Mouse (Mus musculus): ENCODE results near the gene Zfp598.
"Not testable (repeated sequence)": the region's sequence is repeated elsewhere in the genome, so short reads cannot be mapped to it uniquely, and the experiment has no call there.

Zfp598 gene

DNA sequence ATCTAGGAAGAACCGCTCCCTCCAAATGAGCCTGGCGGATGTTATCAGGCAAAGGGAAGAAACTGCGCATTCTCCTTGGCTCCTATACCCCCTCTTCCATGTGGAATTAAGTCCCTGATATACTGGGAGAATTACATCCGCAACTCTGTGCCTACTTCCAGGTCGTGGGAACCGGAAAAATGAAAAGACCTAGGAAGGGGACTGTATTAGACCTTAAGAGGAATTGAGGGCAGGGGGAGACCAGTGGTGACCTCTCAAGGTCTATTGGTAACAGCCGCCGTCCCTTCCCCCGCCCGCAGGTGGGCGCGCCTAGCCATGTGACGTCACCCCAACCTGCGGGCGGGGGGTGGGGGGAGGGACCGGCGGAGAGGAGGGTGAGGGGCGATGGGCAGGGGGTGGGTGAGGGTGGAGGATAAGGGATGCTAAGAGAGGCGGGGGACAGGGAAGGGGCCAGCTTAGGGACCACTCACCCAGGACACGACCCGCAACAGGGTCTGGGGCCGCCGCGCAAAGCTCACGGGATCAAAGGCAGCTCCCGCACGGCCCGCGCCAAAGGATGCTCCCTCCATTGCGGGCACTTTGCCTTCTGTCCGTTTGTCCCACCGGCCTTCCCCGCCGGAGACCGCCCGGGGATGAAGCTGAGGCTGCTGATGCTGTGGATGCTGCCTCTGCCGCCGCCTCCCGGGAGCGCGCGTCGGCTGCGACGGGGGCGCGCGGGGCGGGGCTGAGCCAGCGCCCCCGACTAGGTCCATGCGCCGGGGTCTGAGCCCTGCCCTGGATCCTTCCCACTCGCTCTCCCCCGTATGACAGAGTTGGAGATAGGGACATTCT, 20.0 kb downstream of the Zfp598 start, which contains the start of gene Syngr3:
Gene Syngr3, minus strand, starts transcription at position 705 of the 831 bp plus-strand sequence.
- DNase-seq: peak in 1 of 2 experiments; percentile 26

DNA sequence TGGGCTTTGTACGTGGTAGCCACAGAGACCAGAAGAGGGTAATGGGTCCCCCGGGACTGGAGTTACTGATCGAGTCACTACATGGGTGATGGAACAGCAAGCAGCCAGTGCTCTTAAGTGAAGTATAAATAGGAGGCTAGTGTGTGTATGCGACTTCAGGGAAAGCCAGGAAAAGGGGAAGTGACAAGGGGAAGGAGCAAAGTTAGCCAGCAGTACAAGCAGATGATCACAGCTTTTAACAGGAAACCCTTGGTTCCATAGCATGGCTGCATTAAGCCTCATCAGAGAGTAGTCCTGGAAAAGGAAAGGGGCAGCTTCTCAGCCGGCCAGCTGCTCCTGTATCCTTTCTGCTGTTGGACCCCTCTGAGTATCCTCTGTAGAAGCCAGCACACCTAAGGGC, 22.9 kb downstream of the Zfp598 start:
- no peak for DNase-seq

DNA sequence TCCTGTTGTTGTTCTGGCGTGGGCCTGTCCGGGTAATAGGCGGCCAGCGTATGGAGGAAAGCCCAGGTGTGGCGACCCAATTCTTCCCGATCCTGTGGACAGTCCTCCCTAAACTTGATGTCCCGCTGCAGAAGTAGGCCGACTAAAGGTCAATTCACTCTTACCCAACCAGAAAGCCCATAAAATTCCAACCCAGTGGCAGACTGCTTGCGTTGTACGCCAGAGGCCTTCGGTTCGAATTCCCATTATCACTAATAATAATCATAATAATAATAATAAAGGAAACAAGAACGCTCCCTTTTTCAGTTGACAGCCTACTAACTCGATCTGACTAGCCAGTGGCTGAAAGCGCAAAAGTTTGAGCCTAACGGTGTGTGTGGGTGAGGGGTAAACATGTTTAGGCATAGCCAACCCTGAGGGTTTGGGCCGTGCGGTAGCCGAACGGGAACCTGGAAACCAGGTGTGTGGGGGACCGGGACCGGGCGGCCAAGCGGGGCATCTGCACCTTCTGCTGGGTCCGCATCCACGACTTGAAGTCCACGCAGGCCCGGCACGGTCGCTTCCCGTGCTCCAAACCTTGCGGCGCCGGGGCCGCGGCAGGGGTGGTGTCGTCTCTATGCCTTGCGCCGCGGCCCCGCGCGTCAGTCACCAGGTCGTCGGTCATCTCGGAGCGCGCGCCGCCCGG, 26.0 kb downstream of the Zfp598 start:
- DNase-seq: no peak

DNA sequence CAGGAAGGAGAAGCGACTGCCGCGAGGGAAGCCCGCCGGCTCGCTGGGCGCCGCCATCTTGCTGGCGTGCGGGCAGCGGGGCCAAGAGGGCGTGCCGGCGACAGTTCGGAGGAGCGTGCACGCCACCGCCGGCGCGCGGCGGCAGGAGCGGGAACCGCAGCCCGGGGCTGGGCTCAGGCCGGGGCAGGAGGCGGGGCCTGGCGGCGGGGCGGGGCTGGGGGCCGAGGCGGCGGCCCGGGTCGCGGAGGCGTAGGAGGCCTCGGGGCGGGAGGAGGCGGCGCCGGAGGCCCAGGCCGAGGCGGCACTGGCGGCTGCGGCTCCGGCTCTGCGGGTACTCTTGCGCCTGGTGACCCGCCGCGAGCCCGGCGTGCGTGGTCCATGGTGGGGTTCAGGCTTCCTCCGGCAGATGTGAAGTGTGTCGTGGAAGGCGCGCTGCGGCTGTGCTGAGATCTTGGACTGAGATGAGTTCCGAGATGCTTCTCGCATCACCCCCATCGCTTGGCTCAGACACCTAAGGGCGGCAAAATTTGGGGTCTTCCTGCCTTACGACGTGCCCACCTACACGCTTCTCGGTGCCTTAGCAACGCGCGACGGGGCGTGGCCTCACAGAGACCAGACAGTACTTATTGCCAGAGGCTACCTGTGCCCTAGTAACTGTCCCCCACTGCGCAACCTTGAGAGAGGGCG, 26.7 kb downstream of the Zfp598 start, which contains the start of the genes Gfer and Noxo1:
Gene Gfer, minus strand, starts transcription at position 146 of the 687 bp plus-strand sequence.
Gene Noxo1, plus strand, starts transcription at position 224 of the 687 bp plus-strand sequence.
- peak; percentile 76 to 80 for DNase-seq

DNA sequence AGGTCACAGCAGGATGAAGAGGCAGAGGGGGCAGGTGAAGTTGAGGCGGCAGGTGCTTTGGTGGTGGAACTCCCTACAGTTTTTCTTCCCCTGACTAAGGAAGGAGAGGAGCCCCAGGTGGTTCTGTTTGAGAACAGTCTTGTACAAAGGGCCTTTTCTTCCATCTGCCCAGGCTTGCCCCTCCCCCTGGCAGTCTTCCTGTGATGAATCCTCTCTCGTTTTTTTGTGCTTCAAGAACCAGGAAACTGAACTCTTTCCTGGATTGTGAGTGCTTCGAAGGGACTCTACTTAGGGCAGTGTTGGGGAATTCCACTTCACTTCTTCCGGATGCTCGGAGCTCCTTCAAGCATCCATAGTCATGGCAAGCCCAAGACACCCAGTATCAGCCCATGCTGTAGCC, 28.5 kb downstream of the Zfp598 start:
- no peak for DNase-seq

DNA sequence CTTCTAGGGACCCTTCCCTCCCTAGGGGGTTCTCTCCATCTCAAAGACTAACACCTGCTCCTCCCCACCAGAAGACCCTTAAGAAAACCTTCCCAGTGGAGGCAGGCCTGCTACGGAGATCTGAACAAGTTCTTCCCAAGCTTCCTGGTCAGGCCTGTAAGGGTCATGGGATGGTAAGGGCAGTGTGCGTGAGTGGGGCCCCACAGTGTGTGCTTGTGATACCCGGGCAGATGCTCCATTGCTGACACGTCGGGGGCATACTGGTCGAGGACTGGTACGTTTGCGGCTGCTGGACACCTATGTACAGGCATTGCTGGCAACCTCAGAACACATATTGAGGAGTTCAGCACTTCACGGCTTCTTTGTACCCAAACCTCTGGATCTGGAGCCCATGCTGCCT, 29.2 kb downstream of the Zfp598 start:
- no peak for DNase-seq

DNA sequence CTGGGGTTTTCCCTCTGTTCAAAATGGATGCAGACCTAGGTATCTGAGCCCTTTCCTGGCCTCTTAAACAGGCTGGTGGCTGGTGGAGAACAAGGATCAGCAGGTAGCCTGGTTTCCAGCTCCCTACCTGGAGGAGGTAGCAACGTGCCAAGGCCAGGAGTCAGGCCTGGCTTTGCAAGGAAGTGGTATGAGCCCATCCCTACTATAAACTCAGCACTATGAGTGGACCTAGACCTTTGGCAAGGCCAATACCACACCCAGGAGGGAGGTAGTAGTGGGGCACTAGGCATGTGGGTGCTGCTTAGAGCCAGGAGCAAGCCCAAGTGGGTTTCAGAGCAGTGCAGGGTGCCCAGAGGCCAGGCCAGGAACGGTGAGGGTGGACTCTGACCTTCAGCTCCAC, 30.0 kb downstream of the Zfp598 start:
- no peak for DNase-seq

DNA sequence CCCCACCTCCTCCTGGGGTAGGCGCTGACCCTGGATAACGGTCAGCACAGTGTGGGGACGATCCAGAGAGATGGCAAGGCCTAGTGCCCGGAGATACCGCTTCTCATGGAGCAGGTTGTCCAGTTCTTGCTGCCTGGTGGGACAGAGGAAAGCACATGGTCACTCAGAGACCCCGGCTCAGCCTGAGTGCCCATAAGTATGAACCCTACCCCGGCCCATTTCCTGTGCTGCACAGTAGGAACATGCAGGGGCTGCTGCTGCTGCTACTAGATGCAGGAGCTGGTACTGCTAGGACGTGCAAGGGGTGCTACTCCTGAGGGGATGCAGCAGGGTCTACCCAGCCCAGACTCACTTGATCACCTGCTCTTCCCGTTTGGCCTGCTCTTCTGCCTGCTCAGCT, 31.8 kb downstream of the Zfp598 start:
- DNase-seq: no peak

DNA sequence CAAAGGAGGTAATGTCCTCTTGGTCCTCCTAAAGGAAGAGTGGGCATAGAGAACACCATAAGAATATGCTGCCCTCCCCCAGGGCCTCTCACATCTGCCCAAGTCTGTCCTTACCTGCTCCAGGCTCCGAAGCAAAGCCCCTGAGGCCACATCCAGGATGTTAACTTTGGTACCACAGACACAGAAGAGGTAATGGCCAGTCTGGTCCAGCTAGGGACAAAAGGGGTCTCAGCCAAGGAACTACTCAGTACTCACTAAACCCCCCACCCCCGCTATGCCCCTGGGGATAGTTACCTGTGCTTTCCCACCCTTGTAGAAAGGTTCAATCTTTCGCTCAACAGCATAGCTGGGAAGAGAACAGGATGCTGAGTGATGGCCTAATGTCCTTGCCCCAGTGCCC, 36.3 kb downstream of the Zfp598 start:
- no peak for DNase-seq

DNA sequence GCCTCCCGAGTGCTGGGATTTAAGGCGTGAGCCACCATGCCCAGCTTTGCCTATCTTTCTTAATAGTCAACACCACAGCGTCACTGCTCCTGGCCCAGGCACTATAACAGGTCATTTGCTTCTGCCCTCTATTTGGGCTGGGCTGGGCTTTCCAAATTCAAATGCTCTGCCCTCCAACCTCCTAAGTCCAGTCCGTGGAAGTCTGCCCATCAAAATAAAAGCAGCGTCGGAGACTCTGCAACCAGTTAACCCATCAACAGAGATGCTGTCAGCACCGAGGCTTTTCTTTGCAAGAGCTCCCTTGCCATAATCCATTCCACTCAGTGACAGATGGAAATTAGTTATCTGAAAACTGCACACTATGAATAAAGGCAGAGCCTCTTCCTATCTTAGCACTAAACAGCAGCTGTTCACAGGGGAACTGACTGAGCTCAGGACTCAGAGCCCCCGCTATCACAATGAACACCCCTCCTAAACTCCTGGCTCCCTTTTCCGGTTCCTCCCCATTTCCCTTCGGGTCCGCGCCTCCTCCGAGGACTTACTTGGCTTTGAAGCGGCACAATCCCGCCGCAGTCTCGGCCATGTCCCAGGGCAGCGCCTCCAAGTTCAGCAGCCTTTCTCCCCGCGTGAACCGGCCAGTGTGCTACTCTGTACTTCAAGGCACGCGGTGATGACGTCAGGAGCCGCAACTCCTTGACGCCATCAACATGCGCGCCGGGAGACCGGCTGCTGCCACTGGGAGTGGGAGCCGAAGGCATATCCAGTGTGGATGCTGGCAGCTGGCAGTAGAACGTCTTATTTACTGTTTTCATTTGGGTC, 37.7 kb downstream of the Zfp598 start, which contains the start of gene Tbl3:
Gene Tbl3, minus strand, starts transcription at position 679 of the 819 bp plus-strand sequence.
- peak; percentile 95 for DNase-seq

DNA sequence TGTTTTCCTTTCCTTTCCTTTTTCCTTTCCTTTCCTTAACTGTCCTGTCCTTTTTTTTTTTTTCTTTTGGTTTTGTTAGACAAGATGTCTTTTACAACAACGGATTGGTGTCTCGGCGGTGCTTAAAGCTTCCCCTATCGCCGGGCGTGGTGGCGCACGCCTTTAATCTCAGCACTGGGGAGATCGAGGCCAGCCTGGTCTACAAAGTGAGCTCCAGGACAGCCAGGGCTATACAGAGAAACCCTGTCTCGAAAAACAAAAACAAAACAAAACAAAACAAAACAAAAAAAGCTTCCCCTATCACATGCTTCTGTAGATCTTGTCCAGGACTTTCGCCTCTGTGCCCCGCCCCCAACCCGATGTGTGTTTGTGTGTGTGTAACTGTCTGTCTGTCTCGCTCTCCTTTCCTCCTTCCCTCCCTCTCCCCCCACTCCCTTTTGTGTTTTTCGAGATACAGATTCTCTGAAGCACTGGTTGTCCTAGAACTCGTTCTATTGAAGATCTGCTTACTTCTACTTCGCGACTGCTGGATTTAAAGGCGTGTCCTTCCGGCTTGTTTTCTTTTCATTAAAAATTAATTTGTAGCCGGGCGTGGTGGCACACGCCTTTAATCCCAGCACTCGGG, 38.4 kb downstream of the Zfp598 start:
- DNase-seq: peak in 1 of 2 experiments; percentile 41

DNA sequence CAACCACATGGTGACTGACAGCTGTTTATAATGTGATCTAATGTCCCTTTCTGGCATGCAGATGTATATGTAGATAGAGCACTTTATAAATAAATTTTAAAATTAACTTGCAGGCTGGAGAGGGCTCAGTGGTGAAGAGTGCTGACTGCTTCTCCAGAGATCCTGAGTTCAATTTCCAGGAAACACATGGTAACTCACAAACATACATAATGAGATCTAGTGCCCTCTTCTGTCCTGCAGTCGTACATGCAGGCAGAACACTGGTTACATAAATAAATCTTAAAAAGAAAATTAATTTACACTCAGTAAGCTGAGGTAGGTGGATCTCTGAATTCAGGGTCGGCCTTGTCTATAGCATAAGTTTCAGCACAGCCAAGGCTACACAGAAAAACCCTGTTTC, 39.2 kb downstream of the Zfp598 start:
- no peak for DNase-seq

DNA sequence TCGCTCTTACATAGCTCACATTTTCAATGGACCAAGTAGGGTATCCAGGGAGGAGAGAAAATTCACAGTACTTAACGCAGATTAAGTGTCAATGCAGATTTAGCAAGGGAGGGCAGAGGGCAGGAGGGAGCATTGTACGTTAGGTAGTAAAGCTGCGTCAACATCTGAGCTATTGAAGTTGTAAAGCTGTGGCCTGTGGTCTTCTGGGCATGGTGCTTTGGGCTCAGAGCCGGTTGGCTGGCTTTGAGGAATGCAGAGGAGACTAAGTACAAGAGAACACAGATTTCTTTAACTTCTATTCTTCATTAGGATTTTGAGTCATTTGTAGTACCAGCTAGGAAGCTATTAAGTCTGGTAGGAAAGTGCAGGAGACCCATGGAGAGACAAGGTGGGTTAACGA, 46.1 kb downstream of the Zfp598 start:
- DNase-seq: no peak

DNA sequence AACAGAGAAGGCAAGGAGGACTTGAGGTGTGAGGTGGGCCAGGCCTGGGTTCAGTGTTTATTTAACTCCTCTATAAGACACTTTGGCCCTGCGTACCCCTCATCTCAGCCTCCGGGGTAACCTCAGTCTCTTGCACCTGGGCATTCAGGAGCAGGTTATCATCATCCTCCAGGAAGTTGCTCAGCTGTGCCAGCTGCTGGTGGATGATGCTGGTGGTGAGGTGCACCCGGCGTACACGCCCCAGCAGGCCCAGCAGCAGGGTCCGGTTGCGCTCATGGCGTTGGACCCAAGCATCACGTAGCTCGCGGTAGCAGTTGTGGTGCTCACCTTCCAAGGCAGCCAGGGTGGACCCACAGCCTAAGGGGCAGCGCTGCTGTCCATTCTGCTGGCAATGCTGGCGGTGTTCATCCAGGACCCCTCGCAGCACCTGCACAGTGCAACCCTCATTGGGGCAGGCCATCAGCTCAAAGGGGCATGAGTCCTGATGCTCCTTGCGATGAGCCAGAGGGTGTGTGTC, 46.7 kb downstream of the Zfp598 start:
- no peak for DNase-seq

DNA sequence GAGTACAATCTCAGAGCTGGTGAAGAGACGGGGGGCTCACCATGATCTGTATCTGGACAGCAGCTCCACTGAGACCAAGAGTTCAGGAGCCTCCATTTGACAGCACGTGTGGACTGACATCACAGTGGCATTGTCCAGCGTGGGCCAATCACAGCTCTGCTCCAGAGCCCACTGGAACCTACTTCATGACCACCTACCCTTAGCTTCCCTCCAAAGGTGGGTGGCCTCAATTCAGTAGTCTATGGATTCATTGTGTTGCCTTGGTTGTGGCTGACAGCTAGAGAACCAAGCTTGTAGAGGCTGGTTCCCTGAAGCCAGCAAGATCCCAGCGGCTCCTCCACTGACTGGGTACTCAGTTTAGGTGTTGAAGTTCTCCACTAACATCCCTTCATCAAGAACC, 48.5 kb downstream of the Zfp598 start, which contains the start of the genes Rnf151 and Rps2:
Gene Rnf151, minus strand, starts transcription at position 121 of the 400 bp plus-strand sequence.
Gene Rps2, plus strand, starts transcription at position 174 of the 400 bp plus-strand sequence.
- no peak for DNase-seq

DNA sequence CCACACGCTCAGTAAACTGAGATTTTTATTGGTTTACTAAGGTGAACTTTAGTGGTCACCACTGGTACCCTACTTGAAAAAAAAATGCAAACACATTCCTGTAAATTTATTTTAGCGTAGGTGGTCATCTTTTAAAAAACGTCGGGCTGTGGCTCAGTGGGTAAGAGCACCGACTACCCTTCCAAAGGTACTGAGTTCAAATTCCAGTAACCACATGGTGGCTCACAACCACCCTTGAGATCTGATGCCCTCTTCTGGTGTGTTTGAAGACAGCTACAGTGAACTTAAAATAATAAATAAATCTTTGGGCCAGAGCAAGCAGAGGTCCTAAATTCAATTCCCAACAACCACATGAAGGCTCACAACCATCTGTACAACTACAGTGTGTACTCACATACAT, 49.5 kb downstream of the Zfp598 start:
- DNase-seq: not testable (repeated sequence)

DNA sequence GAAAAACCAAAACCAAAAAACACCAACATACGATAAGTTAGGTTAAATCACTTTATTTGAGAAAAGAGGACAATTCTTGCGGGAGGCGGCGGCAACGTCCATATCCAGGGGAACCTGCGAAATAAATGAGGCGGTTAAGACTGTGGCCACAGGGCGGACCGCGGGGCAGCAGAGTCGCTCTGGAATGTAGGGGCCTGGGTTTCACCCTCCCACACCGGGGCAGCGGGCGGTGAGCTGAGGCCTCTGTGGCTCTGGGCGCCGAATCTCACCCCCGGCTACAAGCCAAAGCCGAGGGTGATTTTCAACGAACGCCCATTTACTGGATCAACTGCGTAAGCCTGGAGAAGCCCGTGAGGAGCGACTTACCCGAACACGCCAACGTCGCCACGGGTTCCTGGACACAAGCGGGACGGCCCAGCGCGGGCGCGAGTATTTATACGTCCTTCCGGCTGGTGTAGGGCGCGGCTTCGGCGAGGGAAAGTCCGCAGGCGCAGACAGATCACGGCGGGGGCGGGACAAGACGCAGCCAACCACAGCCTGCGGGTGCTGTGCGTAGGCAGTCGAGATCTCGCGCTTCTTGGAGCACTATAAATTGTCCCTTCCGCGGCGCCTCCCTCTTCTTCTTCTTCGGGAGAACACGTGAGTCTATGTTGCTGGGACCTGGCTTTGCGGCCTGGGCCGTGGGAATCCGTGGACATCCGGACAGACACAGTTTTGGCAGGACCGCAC, 50.2 kb downstream of the Zfp598 start:
- peak; percentile 96 to 97 for DNase-seq

DNA sequence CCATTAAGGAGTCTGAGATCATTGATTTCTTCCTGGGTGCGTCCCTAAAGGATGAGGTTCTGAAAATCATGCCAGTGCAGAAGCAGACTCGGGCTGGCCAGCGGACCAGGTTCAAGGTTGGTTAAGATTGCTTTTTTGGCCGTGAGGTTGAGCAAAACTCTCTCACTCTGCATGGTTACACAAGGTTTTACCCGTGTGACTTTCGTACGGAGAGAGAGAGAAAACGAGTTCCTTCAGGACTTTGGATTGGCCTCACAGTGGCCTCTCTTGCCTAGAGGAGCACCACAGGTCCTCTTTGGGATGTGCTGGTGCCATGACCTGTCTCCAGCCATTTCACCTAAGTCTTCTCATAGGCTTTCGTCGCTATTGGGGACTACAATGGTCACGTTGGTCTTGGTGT, 51.1 kb downstream of the Zfp598 start:
- peak in 1 of 2 experiments; percentile 23 for DNase-seq

DNA sequence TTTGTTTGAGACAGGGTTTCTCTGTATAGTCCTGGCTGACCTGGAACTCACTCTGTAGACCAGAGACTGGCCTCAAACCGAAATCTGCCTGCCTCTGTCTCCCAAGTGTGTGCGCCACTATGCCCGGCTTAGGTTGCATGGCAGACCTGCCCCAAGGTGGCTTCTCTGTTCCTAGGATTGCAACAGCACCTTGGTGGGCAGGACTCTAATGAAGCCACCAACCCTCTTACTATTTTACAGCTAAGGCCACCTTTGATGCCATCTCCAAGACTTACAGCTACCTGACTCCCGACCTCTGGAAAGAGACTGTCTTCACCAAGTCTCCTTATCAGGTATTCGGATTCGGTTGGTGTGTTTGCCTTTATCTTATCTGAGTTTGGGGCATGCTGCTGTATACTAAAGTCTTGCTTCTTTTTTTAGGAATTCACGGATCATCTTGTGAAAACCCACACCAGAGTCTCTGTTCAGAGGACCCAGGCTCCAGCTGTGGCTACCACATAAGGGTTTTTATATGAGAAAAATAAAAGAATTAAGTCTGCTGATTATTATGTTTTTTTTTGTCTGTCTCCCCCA, 52.0 kb downstream of the Zfp598 start:
- not testable (repeated sequence) for DNase-seq

DNA sequence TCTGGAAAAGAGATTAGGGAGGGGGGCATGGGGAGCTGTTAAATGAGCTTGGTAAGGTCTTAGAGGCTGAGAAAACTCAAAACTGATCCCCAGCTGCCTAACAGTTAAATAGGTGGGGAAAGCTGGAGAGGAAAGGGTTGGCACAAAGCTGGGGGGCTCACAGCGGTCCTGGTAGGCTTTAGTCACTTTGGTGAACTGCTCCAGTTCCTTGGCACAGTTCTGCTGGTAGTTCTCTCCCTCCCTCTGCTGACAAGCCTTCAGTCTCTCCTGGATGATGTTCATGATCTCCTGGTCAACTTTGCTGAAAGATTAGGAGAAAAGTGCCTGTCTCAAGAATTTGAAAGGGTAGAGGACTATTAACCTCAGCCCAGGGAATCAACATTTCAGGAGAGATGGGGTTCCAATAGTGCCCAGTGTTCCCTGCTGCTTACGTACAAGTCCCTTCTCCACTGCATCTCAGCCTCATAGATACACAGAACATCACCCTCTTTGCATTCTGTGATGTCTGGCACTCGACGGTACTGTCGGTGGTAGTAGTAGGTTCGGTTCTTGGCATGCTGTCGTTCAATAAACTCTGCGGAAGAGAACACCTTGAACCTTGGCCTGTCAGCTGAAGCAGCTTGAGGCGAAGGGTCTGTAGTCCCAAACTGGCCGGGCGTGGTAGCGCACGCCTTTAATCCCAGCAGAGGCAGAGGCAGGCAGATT, 52.9 kb downstream of the Zfp598 start:
- DNase-seq: no peak
